Mouse (Mus musculus) brain, embryonic 14.5 days (tissue): ENCODE data around the gene Zswim8.
A peak's percentile ranks its signal among the peaks of the same experiment; 100 is the strongest.

Experiments used
- CTCF ChIP-seq: fragments of 200-500 bp; IDR thresholded peaks from 2 replicates; pipeline ENCODE4 v1.5.1; 2012; ENCODE audit warnings: inconsistent platforms, mild to moderate bottlenecking, moderate library complexity, borderline replicate concordance; ENCODE audit not compliant: insufficient read depth, insufficient read length; ENCODE audit errors: extremely low read depth
- POLR2A ChIP-seq: fragments of 200-500 bp; IDR thresholded peaks from 2 replicates; pipeline ENCODE4 v1.6.1; 2012; ENCODE audit warnings: mild to moderate bottlenecking, inconsistent platforms, borderline replicate concordance; ENCODE audit not compliant: poor library complexity, insufficient read depth, insufficient read length, severe bottlenecking; ENCODE audit errors: extremely low read depth

- TF ChIP-seq CTCF, result peak; percentile 93
- no peak for TF ChIP-seq POLR2A
Measured at GRCm38 (mm10) chr14:20660827-20661660, 46.3 kb upstream of the Zswim8 start.
